Mouse (Mus musculus): ENCODE measurements around the gene Tas1r3.
A peak's percentile ranks its signal among the peaks of the same experiment; 100 is the strongest.

Tas1r3 gene

GRCm38 (mm10) chr4:155840076-155841002, 22.8 kb downstream of the Tas1r3 start:
- no peak for DNase-seq

- peak; percentile 70 for DNase-seq
Measured at GRCm38 (mm10) chr4:155839483-155839910, 23.7 kb downstream of the Tas1r3 start, which contains the start of gene Mxra8. TSS of gene Mxra8 (plus strand) at chr4:155839680.

DNA sequence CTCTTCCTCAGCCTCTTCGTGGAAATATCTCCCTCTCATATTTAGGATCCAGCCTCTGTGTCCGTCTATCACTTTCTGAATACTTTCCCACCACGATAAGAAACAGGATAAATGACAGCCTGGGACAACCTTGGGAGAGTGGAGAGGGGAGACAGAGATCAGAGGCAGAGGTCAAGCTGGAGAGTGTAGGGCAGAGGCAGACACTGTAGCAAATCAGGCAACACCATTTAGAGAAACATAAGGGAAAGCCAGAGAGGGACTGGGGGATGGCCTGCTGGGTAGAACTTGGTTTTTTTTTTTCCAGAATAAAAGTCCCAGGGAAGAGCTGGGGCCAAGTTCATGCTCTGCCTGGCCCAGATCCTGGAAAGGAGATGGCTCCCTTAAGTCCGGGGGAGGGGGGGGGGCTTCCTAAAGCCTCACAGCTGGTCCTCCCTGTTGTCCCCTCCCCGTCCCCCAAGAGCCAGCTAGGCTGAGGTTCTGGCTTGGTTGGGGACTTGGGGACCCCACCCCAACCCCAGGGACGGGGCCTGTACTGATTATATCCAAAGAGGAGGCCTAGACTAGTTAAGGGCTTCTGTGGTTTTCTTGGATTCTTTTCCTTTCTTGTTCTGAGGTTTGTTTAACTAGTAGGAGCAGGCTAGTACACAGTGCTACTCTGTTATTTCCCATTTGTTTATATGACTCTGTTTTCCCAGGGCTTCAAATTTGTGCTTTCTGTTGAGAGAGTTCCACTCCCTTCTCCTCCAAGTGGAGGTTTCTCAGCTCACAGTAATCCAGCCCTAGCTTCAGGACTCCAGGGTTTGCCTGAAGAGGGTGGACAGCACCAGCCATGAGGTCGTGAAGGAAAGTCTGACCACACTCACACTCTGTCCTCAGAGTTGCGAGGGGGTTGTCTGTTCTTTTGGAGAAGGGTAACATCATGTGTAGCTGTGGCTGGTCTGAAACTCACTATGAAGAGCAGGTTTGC, 24.7 kb downstream of the Tas1r3 start:
- DNase-seq = no peak

DNA sequence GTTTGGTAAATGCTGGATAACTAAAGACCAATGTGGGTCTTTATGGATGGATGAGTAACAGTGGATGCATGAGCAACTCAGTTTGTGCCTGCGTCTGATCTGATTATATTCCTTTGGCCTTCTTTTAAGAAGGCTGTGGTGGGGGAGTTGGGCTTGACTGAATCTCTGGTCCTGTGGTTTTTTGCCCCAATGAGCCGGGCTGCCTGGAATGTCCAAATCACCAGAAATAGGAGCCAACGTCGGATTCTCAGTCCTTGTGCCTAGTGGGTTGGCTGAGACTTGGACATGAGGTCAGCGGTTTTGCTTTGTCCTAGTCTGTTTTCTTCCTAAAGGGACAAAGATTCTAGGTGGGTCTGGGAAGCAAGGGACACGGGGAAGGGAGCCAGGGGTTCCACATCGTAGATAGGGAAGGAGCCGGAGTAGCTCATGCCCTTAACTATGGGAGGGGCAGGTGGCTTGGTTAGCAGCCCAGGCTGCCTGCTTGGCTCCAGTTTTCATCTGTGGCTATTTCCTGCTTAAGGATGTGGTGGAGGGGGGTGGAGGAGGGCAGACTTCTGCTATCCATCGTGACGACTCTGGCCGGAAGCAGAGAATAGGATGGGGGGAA, 25.7 kb downstream of the Tas1r3 start:
- no peak for DNase-seq

DNA sequence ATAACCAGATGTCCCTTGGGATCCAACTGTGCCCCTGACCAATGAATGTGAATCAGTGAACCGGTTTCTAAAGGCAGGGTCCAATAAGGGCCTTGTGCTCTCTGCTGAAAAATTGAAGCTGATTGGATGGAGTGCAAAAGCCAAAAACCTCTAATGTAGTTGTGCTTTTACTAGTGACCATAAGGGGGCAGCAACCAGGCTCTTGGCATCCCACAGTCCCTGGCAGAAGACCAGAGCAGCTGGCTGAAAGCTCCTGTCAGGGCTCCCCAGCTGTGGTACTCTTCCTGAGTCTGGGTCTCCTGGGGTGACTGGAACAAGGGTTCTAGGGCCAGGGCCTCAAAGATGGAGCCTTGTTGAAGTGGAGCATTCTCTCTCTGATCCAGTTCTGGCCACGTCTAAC, 29.3 kb downstream of the Tas1r3 start:
- DNase-seq = peak; percentile 73

DNA sequence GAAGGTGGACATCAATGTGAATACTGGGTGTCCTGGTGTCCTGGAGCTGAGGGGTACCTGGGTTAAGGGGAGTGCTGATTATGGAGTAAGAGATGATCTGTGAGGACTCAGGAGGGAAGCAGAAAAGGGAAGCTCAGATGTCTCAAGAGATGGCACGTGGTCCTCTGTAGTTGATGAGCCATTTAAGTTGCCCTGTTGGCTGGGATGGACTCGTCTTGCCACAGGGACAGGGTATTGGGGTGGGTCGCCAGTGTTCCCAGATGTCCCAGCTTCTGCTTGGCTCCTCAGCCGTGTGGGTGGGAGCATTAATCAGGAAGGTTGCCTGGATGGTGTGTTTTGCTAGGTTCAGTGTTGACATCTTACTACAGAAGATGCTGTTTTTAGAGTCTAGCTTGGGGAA, 29.9 kb downstream of the Tas1r3 start:
- DNase-seq = no peak

GRCm38 (mm10) chr4:155832321-155832720, 30.8 kb downstream of the Tas1r3 start:
- no peak for DNase-seq

DNA sequence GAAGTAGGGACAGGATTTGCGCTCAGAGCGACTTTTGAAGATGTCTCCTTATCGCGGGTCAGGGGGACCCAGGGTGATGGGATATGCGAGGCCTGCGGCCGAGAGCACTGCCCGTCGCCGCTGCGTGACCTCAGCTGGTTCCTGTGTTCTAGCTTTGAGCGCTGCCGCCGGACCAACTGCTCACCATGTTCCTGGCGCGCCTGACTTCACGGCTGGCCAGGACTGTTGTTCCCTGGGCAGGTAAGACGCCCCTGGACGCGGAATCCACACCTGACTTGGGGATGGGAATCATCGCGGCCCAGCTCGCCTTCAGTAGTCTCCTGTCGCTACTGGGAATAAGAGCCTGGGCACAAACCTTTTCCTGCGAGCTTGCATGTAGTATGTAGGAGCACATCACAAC, 31.3 kb downstream of the Tas1r3 start:
- peak; percentile 44 for DNase-seq

- DNase-seq = peak; percentile 97
Measured at GRCm38 (mm10) chr4:155831205-155831766, 31.9 kb downstream of the Tas1r3 start, which contains the start of gene Aurkaip1. TSS of gene Aurkaip1 (plus strand) at chr4:155831272.

GRCm38 (mm10) chr4:155830596-155830995, 32.6 kb downstream of the Tas1r3 start:
- DNase-seq = no peak

- no peak for DNase-seq
Measured at GRCm38 (mm10) chr4:155829866-155830265, 33.3 kb downstream of the Tas1r3 start.

- no peak for DNase-seq
Measured at GRCm38 (mm10) chr4:155823443-155823842, 39.7 kb downstream of the Tas1r3 start.

DNA sequence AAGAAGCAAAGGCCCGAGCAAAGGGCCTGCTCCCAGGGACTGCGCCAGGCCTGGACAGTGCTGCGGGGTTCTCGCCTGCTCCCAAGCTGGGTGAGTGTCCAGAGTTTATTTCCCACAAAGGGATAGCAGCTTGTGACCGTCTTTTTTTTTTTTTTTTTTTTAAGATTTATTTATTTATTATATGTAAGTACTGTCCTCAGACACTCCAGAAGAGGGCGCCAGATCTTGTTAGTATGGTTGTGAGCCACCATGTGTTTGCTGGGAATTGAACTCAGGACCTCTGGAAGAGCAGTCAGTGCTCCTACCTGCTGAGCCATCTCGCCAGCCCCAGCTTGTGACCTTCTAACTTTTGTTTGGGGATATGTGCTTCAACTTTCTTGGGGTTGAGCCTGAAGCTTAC, 42.1 kb downstream of the Tas1r3 start:
- DNase-seq = peak; percentile 25

DNA sequence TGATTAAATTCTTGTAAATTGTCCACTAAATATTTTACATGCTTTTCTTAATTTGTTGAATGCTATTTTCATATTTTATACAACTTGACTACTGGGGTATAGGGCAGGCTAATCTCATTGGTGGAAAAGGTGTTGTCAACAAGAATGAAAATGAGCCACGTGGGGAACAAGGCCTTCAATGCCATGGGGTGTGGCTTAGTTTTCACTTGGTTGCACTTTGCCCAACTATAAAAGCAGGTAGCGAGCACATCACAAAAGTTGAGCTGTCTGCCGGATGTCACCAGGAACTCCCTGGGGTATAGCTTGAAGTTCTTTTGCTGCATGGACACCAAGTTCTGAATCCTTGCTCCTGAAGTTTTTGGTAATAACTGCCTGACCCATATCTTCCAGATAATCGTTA, 45.6 kb downstream of the Tas1r3 start:
- DNase-seq = no peak

DNA sequence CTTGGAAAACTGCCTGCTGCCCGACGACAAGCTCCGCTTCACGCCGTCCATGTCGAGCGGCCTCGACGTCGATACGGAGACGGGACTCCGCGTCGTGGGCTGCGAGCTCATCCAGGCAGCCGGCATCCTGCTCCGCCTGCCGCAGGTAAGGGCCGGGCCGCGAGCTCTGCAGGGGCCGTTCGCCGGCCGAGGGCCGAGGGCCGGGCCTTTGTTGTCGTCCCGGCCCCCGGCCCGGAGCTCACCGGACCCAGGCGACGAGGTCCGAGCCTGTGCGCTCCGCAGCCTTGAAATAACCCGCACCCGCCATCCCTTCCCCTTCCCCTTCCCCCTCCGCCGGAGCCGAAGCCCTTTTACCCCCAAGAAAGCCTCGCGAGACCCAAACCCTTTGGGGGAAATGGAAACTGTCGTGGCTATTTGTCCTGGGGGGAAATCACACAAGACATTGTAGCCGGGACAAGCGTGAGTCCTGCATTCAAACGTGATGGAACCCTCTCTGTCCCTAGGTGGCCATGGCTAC, 50.4 kb downstream of the Tas1r3 start:
- DNase-seq = peak; percentile 28

GRCm38 (mm10) chr4:155811929-155812664, 51.1 kb downstream of the Tas1r3 start, which contains the start of gene Ccnl2:
TSS of gene Ccnl2 (plus strand) at chr4:155812489.
- peak; percentile 99 for DNase-seq
